Mouse (Mus musculus) retina, postnatal 7 days (tissue): ENCODE results near the gene Vmn1r225.
"Not testable (repeated sequence)": the region's sequence is repeated elsewhere in the genome, so short reads cannot be mapped to it uniquely, and the experiment has no call there.

Experiments used
- DNase-seq: peaks from one replicate; pipeline ENCODE4 v3.0.0-alpha.2; 2012; ENCODE audit warnings: low read depth, low spot score

Gene Vmn1r225

DNA sequence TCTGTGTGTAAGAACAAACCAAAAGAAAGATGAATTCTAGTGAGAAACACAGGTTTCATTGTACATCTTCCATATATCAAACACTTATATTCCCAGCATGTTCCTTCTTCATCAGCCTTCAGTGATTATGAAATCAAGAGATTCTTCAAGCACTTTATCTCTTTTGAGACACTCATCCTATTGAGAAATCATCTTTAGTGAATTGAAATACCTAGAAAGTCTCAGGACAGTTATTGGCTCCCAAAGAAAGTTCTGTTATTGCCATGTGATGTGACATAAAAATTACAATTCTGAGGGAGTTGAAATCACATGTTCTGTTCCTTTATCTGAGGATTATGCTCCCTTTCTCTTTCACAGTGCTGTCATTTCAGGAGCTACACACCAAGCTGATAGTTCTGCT is at the start of gene Vmn1r225:
TSS of gene Vmn1r225 (plus strand) at position 301 of the 400 bp plus-strand sequence.
- DNase-seq, result no peak

DNA sequence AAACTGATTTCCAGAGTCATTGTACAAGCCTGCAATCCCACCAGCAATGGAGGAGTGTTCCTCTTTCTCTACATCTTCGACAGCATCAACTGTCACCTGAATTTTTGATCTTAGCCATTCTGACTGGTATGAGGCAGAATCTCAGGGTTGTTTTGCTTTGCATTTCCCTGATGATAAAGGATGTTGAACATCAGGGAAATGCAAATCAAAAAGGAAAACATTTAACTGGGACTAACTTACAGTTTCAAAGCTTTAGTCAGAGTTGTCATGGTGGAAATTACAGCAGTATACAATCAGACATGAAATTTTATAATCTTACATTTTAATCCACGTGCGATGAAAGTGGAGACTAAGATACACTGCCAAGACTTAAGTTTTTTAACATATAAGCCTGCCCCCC is 24.6 kb upstream of the Vmn1r225 start:
- DNase-seq, result no peak

DNA sequence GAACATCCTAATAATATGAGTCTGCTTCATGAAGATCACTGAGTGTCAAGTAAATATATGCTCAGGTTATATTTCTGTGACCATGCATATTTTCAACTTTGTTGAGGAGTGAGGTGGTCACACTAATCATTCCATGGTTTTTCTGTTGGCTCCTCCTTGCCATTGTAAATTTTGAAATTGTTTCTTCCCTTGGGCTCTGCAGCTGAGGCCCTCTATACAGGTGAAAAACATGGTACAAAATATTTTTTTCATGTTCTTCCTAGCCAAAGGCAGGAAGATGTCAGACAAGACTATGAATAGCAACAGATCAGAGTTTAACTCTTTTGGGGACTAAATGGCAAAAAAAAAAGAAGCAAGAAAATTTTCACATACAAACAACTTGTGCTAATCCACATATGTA is 16.7 kb upstream of the Vmn1r225 start, which contains the start of gene Vmn2r108:
TSS of gene Vmn2r108 (minus strand) at position 101 of the 400 bp plus-strand sequence.
- no peak for DNase-seq

DNA sequence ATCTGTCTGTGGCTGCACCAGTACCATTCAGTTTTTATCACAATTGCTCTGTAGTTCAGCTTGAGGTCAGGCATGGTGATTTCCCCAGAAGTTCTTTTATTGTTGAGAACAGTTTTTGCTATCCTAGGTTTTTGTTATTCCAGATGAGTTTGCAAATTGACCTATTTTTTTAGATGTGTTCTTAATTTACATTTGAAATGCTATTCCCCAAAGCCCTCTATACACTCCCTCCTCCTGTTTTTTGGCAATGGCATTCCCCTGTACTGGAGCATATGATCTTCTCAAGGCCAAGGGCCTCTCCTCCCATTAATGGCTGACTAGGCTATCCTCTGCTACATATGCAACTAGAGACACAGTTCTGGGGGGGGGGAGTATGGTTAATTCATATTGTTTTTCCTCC is 10.3 kb downstream of the Vmn1r225 start:
- DNase-seq, result not testable (repeated sequence)
